Mouse (Mus musculus) ES-E14 (cell line): ENCODE data around the gene Tfdp2.

ENCODE experiments used
- CHD2 ChIP-seq: IDR thresholded peaks from 2 replicates; pipeline ENCODE4 v1.6.1; 2014; ENCODE audit warnings: mild to moderate bottlenecking, low read depth, low read length, inconsistent platforms
- MAFK ChIP-seq: IDR thresholded peaks from 2 replicates; pipeline ENCODE4 v1.6.1; 2014; ENCODE audit warnings: mild to moderate bottlenecking, low read depth, low read length, inconsistent platforms; ENCODE audit not compliant: insufficient read depth
- ZNF384 ChIP-seq: IDR thresholded peaks from 2 replicates; pipeline ENCODE4 v1.6.1; 2012; ENCODE audit warnings: low read depth, low read length, inconsistent platforms

- TF ChIP-seq ZNF384 = peak; percentile 93
- TF ChIP-seq CHD2 = no peak
- no peak for TF ChIP-seq MAFK
Observed at GRCm38 (mm10) chr9:96259017-96259512, 63.0 kb downstream of the Tfdp2 start.
